Mouse (Mus musculus) ES-E14 (cell line): ENCODE data around the gene Uqcc1. TPM values are rescaled to one million over a fixed set of nuclear protein-coding genes. Genes with fewer than 3 reads are reported as not detected.

ENCODE experiments used
- DNase-seq: peaks from one replicate; pipeline ENCODE4 v3.0.0-alpha.2; 2013; ENCODE audit warnings: low read depth, low spot score
- H3K27ac ChIP-seq: 2 replicates; pipeline ENCODE4 v1.5.1; 2012; ENCODE audit warnings: low read depth, mild to moderate bottlenecking, low read length, moderate library complexity, mixed read lengths; ENCODE audit not compliant: poor library complexity, insufficient read depth, severe bottlenecking
- H3K36me3 ChIP-seq: 2 replicates; pipeline ENCODE4 v1.6.1; 2012; ENCODE audit warnings: mild to moderate bottlenecking, low read length, moderate library complexity, mixed read lengths; ENCODE audit not compliant: control insufficient read depth, poor library complexity, insufficient read depth, severe bottlenecking
- H3K4me1 ChIP-seq, 2 experiments: fragments of 150-350 bp in 1 of 2; sonication (generic) in 1 of 2; 2 replicates each; pipeline ENCODE4 v1.6.1; 2012; ENCODE audit warnings: low read length in 2 of 2, mild to moderate bottlenecking in 1 of 2, mixed read lengths in 1 of 2; ENCODE audit not compliant: control insufficient read depth in 2 of 2, insufficient read depth in 2 of 2, poor library complexity in 1 of 2
- H3K4me3 ChIP-seq, 2 experiments: fragments of 150-350 bp in 1 of 2; sonication (generic) in 1 of 2; 2 replicates each; pipeline ENCODE4 v1.5.1; 2012; ENCODE audit warnings: low read length in 2 of 2, low read depth in 1 of 2, mild to moderate bottlenecking in 1 of 2, mixed read lengths in 1 of 2; ENCODE audit not compliant: insufficient read depth in 1 of 2, poor library complexity in 1 of 2, severe bottlenecking in 1 of 2
- H3K9ac ChIP-seq: 2 replicates; pipeline ENCODE4 v1.6.1; 2012; ENCODE audit warnings: low read depth, mild to moderate bottlenecking, low read length, mixed read lengths; ENCODE audit not compliant: poor library complexity, insufficient read depth, severe bottlenecking
- H3K9me3 ChIP-seq: fragments of 150-350 bp; sonication (generic); 2 replicates; pipeline ENCODE4 v1.6.1; 2012; ENCODE audit warnings: low read depth, mild to moderate bottlenecking, low read length; ENCODE audit not compliant: control insufficient read depth, insufficient read depth
- CHD2 ChIP-seq: IDR thresholded peaks from 2 replicates; pipeline ENCODE4 v1.6.1; 2014; ENCODE audit warnings: mild to moderate bottlenecking, low read depth, low read length, inconsistent platforms
- HCFC1 ChIP-seq: IDR thresholded peaks from 2 replicates; pipeline ENCODE4 v1.6.1; 2012; ENCODE audit warnings: low read length, inconsistent platforms, borderline replicate concordance; ENCODE audit not compliant: insufficient read depth
- MAFK ChIP-seq: IDR thresholded peaks from 2 replicates; pipeline ENCODE4 v1.6.1; 2014; ENCODE audit warnings: mild to moderate bottlenecking, low read depth, low read length, inconsistent platforms; ENCODE audit not compliant: insufficient read depth
- ZC3H11A ChIP-seq: IDR thresholded peaks from 2 replicates; pipeline ENCODE4 v1.6.1; 2012; ENCODE audit warnings: low read depth, mild to moderate bottlenecking, inconsistent platforms, low read length, borderline replicate concordance
- ZNF384 ChIP-seq: IDR thresholded peaks from 2 replicates; pipeline ENCODE4 v1.6.1; 2012; ENCODE audit warnings: low read depth, low read length, inconsistent platforms
- in situ Hi-C, 2 experiments: fragments of 600-800 bp; cut with MboI; formaldehyde crosslinking; loops; one replicate each; pipeline ENCODE4 v1.15.1; 2025; ENCODE audit warnings: low sequenced_read_pairs in 2 of 2, inconsistent platforms in 1 of 2; ENCODE audit not compliant: unreplicated experiment in 2 of 2
- total RNA-seq: library from RNA; depleted of rRNA; stranded (reverse); fragments of 300-350 nt; gene quantifications from 2 replicates; pipeline ENCODE4 v1.2.3, GENCODE M21; 2012

The Uqcc1 gene
- total RNA-seq, 1 experiment, result 61.7 TPM

DNA sequence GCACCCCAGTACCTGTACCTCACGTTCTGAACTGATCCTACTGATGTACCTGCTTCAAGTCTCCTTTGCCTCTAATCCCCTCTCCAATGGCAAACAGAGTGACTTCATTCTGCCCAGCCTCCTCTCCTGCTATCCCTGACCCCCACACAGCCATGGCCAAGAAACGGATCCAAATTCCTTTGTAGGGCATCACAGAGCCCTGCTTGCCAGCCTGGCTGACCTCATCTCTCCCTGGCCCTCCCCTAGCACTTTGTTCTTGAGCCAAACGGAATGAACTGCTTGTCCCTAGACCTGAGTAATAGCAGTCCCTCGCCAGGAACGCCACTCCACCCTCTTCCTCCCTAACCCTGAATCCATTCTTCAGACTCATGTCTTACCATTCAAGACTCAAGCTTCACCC lies 123.6 kb downstream of the Uqcc1 start:
- in situ Hi-C loops, result no loop called here
- Histone ChIP-seq H3K9me3 (no peaks in the 10 kb centered on the region), H3K4me1 (no peaks in the 10 kb centered on the region), H3K9ac (no peak overlapping the region), H3K4me3 (no peak overlapping the region), H3K27ac (no peak overlapping the region), H3K36me3 (no peaks in the 10 kb centered on the region)
- DNase-seq, result no peak
- TF ChIP-seq HCFC1 (no peak), CHD2 (no peak), ZC3H11A (no peak), MAFK (no peak), ZNF384 (no peak)

DNA sequence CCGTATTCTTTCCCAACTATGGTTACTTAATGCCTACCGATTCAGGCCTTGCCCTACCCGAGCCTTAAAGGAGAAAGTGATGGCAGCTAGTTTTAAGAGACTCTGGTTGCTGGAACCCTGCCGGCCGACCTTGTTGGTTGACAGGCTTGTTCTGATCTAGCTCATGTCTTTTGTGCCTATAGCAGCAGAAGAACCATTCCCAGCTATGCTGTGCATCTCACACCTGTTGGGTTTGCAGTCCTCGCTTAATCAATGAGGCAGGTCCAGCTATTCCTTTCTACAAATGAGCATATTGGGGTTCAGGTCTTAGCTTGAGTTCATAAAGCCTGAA lies 124.2 kb downstream of the Uqcc1 start:
- in situ Hi-C loops, result no loop called here
- Histone ChIP-seq H3K9ac (no peak overlapping the region), H3K4me3 (no peak overlapping the region), H3K27ac (no peak overlapping the region), H3K4me1 (no peaks in the 10 kb centered on the region), H3K9me3 (no peaks in the 10 kb centered on the region), H3K36me3 (no peaks in the 10 kb centered on the region)
- no peak for DNase-seq
- TF ChIP-seq CHD2 (no peak), HCFC1 (no peak), ZNF384 (no peak), ZC3H11A (no peak), MAFK (no peak)

DNA sequence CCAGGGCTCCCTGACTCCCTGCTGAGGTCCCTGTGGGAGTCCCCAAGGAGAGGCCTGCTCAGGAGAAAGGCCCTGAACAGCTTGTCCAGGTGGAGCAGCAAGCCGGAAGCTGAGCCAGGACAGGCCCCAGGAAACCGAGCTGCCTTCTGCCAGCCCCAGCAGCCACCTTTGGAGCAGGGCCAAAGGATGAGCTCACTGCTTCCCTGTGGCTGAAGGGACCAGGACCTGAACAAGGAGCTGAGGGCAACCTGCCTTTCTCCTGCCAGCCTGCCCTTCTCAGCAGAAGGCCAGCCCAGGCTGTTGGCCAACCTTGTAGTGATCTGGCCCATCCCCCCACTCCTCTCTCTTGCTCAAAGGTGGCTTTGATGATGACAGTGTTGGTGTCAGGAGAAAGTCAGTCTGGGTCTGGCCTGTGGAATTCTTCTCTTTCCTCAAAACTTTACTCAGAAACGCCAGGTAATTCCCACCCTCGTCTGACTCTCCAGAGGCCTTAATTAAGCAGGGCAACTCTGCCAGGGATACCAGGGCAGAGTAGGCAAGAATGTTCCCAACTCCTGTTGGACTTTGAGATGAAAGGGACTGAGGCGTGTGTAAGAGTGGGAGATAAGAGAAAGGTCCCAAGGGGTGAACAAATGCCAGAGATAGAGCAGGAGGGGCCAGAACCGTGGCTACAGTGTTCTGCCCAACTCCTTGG lies 124.7 kb downstream of the Uqcc1 start:
- Histone ChIP-seq H3K4me1 (no peaks in the 10 kb centered on the region), H3K9me3 (no peaks in the 10 kb centered on the region), H3K9ac (no peak overlapping the region), H3K36me3 (no peaks in the 10 kb centered on the region), H3K4me3 (no peak overlapping the region), H3K27ac (no peak overlapping the region)
- no peak for DNase-seq
- TF ChIP-seq CHD2 (no peak), ZNF384 (no peak), MAFK (no peak), HCFC1 (no peak)
- in situ Hi-C loops, result no loop called here

- Histone ChIP-seq H3K4me1 (no peaks in the 10 kb centered on the region), H3K27ac (no peak overlapping the region), H3K36me3 (no peaks in the 10 kb centered on the region), H3K9me3 (no peaks in the 10 kb centered on the region), H3K9ac (no peak overlapping the region), H3K4me3 (no peak overlapping the region)
- no peak for DNase-seq
- in situ Hi-C loops, result no loop called here
- TF ChIP-seq ZC3H11A (no peak), ZNF384 (no peak), HCFC1 (no peak)
These were observed 126.1 kb downstream of the Uqcc1 start for GRCm38 (mm10) chr2:155804053-155804452.

DNA sequence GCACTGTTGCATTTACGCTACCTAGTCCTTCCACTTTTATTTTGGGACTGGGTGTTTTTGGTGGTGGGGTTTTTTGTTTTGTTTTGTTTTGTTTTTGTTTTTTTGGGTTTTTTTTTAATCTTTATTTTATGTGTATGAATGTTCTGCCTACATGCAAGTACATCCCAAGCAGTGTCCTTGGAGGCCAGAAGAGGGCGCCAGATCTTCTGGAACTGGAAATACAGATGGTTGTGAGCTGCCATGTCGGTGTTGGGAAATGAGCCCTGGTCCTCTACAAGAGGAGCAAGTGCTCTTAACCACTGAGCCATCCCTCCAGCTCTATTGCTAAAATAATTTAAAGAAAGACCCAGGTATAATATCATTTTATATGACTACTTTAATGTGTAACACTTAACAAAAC lies 127.3 kb downstream of the Uqcc1 start:
- H3K9ac ChIP-seq, result no peak overlapping the region
- no peak for TF ChIP-seq CHD2
- TF ChIP-seq MAFK, result no peak
- no peak for TF ChIP-seq ZNF384
- no peak for TF ChIP-seq ZC3H11A
- no peak for TF ChIP-seq HCFC1
- DNase-seq, result peak; percentile 63
- H3K4me3 ChIP-seq, result no peak overlapping the region
- in situ Hi-C loops, result no loop called here
- no peaks in the 10 kb centered on the region for H3K9me3 ChIP-seq
- no peak overlapping the region for H3K27ac ChIP-seq
- no peaks in the 10 kb centered on the region for H3K4me1 ChIP-seq
- no peaks in the 10 kb centered on the region for H3K36me3 ChIP-seq
